Mouse (Mus musculus) cerebellum, postnatal 4 days (tissue): ENCODE measurements around the gene Gm10721.
"Not testable (repeated sequence)": the region's sequence is repeated elsewhere in the genome, so short reads cannot be mapped to it uniquely, and the experiment has no call there.

Experiments
- DNase-seq, 2 experiments: peaks; one replicate each; pipeline ENCODE4 v3.0.0; 2022; ENCODE audit warnings: low spot score in 2 of 2, mixed read lengths in 1 of 2

Gm10721 gene

DNA sequence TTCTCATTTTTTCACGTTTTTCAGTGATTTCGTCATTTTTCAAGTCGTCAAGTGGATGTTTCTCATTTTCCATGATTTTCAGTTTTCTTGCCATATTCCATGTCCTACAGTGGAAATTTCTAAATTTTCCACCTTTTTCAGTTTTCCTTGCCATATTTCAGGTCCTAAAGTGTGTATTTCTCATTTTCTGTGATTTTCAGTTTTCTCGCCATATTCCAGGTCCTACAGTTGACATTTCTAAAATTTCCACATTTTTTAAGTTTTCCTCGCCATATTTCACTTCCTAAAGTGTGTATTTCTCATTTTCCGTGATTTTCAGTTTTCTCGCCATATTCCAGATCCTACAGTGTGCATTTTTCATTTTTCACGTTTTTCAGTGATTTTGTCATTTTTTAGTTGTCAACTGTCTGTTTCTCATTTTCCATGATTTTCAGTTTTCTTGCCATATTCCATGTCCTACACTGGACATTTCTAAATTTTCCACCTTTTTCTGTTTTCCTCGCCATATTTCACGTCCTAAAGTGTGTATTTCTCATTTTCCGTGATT lies at the start of gene Gm10721:
Gene Gm10721 (plus strand): TSS at position 408 of the 547 bp plus-strand sequence.
- DNase-seq, result not testable (repeated sequence)

DNA sequence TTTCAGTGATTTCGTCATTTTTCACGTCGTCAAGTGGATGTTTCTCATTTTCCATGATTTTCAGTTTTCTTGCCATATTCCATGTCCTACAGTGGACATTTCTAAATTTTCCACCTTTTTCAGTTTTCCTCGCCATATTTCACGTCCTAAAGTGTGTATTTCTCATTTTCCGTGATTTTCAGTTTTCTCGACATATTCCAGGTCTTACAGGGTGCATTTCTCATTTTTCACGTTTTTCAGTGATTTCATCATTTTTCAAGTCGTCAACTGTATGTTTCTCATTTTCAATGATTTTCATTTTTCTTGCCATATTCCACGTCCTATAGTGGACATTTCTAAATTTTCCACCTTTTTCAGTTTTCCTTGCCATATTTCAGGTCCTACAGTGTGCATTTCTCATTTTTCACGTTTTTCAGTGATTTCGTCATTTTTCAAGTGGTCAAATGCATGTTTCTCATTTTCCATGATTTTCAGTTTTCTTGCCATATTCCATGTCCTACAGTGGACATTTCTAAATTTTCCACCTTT lies 12.4 kb upstream of the Gm10721 start, which contains the start of gene Gm10722:
Gene Gm10722 (plus strand): TSS at position 478 of the 528 bp plus-strand sequence.
- peak; percentile 19 to 20 for DNase-seq

DNA sequence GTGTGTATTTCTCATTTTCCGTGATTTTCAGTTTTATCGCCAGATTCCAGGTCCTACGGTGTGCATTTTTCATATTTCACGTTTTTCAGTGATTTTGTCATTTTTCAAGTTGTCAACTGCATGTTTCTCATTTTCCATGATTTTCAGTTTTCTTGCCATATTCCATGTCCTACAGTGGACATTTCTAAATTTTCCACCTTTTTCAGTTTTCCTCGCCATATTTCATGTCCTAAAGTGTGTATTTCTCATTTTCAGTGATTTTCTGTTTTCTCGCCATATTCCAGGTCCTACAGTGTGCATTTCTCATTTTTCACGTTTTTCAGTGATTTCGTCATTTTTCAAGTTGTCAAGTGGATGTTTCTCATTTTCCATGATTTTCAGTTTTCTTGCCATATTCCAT lies 11.9 kb upstream of the Gm10721 start:
- peak in 1 of 2 experiments; percentile 15 for DNase-seq

DNA sequence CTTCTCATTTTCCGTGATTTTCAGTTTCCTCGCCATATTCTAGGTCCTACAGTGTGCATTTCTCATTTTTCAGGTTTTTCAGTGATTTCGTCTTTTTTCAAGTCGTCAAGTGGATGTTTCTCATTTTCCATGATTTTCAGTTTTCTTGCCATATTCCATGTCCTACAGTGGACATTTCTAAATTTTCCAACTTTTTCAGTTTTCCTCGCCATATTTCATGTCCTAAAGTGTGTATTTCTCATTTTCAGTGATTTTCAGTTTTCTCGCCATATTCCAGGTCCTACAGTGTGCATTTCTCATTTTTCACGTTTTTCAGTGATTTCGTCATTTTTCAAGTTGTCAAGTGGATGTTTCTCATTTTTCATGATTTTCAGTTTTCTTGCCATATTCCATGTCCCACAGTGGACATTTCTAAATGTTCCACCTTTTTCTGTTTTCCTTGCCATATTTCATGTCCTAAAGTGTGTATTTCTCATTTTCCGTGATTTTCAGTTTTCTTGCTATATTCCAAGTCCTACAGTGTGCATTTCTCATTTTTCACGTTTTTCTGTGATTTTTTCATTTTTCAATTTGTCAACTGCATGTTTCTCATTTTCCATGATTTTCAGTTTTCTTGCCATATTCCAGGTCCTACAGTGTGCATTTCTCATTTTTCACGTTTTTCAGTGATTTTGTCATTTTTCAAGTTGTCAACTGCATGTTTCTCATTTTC lies 10.8 kb upstream of the Gm10721 start:
- DNase-seq, result peak; percentile 100

DNA sequence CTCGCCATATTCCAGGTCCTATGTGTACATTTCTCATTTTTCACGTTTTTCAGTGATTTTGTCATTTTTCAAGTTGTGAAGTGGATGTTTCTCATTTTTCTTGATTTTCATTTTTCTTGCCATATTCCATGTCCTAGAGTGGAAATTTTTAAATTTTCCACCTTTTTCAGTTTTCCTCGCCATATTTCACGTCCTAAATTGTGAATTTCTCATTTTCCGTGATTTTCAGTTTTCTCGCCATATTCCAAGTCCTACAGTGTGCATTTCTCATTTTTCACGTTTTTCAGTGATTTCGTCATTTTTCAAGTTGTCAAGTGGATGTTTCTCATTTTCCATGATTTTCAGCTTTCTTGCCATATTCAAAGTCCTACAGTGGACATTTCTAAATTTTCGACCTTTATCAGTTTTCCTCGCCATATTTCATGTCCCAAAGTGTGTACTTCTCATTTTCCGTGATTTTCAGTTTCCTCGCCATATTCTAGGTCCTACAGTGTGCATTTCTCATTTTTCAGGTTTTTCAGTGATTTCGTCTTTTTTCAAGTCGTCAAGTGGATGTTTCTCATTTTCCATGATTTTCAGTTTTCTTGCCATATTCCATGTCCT lies 10.0 kb upstream of the Gm10721 start, which contains the start of gene Gm11168:
Gene Gm11168 (plus strand): TSS at position 553 of the 603 bp plus-strand sequence.
- DNase-seq, result peak; percentile 46 to 56

DNA sequence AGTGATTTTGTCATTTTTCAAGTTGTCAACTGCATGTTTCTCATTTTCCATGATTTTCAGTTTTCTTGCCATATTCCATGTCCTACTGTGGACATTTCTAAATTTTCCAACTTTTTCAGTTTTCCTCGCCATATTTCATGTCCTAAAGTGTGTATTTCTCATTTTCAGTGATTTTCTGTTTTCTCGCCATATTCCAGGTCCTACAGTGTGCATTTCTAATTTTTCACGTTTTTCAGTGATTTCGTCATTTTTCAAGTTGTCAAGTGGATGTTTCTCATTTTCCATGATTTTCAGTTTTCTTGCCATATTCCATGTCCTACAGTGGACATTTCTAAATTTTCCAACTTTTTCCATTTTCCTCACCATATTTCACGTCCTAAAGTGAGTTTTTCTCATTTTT lies 6.8 kb upstream of the Gm10721 start:
- not testable (repeated sequence) for DNase-seq

DNA sequence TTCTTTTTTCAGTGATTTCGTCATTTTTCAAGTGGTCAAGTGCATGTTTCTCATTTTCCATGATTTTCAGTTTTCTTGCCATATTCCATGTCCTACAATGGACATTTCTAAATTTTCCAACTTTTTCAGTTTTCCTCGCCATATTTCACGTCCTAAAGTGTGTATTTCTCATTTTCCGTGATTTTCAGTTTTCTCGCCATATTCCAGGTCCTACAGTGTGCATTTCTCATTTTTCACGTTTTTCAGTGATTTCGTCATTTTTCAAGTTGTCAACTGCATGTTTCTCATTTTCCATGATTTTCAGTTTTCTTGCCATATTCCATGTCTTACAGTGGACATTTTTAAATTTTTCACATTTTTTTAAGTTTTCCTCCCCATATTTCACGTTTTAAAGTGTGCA lies 6.3 kb upstream of the Gm10721 start:
- DNase-seq, result not testable (repeated sequence)

DNA sequence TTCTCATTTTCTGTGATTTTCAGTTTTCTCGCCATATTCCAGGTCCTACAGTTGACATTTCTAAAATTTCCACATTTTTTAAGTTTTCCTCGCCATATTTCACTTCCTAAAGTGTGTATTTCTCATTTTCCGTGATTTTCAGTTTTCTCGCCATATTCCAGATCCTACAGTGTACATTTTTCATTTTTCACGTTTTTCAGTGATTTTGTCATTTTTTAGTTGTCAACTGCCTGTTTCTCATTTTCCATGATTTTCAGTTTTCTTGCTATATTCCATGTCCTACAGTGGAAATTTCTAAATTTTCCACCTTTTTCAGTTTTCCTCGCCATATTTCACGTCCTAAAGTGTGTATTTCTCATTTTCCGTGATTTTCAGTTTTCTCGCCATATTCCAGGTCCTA lies 5.7 kb upstream of the Gm10721 start:
- DNase-seq, result not testable (repeated sequence)

DNA sequence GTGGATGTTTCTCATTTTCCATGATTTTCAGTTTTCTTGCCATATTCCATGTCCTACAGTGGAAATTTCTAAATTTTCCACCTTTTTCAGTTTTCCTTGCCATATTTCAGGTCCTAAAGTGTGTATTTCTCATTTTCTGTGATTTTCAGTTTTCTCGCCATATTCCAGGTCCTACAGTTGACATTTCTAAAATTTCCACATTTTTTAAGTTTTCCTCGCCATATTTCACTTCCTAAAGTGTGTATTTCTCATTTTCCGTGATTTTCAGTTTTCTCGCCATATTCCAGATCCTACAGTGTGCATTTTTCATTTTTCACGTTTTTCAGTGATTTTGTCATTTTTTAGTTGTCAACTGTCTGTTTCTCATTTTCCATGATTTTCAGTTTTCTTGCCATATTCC lies 3.6 kb upstream of the Gm10721 start:
- not testable (repeated sequence) for DNase-seq

DNA sequence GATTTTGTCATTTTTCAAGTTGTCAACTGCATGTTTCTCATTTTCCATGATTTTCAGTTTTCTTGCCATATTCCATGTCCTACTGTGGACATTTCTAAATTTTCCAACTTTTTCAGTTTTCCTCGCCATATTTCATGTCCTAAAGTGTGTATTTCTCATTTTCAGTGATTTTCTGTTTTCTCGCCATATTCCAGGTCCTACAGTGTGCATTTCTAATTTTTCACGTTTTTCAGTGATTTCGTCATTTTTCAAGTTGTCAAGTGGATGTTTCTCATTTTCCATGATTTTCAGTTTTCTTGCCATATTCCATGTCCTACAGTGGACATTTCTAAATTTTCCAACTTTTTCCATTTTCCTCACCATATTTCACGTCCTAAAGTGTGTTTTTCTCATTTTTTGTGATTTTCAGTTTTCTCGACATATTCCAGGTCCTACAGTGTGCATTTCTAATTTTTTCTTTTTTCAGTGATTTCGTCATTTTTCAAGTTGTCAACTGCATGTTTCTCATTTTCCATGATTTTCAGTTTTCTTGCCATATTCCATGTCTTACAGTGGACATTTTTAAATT lies 802 bp upstream of the Gm10721 start:
- DNase-seq, result not testable (repeated sequence)

DNA sequence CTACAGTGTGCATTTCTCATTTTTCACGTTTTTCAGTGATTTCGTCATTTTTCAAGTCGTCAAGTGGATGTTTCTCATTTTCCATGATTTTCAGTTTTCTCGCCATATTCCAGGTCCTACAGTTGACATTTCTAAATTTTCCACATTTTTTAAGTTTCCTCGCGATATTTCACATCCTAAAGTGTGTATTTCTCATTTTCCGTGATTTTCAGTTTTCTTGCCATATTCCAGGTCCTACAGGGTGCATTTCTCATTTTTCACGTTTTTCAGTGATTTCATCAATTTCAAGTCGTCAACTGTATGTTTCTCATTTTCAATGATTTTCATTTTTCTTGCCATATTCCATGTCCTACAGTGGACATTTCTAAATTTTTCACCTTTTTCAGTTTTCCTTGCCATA lies 2.4 kb downstream of the Gm10721 start, which contains the start of gene Gm10720:
Gene Gm10720 (plus strand): TSS at position 301 of the 400 bp plus-strand sequence.
- not testable (repeated sequence) for DNase-seq

DNA sequence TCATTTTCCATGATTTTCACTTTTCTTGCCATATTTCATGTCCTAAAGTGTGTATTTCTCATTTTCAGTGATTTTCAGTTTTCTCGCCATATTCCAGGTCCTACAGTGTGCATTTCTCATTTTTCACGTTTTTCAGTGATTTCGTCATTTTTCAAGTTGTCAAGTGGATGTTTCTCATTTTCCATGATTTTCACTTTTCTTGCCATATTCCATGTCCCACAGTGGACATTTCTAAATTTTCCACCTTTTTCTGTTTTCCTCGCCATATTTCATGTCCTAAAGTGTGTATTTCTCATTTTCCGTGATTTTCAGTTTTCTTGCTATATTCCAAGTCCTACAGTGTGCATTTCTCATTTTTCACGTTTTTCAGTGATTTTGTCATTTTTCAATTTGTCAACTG lies 3.0 kb downstream of the Gm10721 start:
- peak; percentile 37 to 39 for DNase-seq

DNA sequence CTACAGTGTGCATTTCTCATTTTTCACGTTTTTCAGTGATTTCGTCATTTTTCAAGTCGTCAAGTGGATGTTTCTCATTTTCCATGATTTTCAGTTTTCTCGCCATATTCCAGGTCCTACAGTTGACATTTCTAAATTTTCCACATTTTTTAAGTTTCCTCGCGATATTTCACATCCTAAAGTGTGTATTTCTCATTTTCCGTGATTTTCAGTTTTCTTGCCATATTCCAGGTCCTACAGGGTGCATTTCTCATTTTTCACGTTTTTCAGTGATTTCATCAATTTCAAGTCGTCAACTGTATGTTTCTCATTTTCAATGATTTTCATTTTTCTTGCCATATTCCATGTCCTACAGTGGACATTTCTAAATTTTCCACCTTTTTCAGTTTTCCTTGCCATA lies 4.2 kb downstream of the Gm10721 start, which contains the start of gene Gm10719:
Gene Gm10719 (plus strand): TSS at position 301 of the 400 bp plus-strand sequence.
- not testable (repeated sequence) for DNase-seq

DNA sequence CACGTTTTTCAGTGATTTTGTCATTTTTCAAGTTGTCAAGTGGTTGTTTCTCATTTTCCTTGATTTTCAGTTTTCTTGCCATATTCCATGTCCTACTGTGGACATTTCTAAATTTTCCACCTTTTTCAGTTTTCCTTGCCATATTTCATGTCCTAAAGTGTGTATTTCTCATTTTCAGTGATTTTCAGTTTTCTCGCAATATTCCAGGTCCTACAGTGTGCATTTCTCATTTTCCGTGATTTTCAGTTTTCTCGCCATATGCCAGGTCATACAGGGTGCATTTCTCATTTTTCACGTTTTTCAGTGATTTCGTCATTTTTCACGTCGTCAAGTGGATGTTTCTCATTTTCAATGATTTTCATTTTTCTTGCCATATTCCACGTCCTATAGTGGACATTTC lies 6.0 kb downstream of the Gm10721 start:
- peak; percentile 100 for DNase-seq

DNA sequence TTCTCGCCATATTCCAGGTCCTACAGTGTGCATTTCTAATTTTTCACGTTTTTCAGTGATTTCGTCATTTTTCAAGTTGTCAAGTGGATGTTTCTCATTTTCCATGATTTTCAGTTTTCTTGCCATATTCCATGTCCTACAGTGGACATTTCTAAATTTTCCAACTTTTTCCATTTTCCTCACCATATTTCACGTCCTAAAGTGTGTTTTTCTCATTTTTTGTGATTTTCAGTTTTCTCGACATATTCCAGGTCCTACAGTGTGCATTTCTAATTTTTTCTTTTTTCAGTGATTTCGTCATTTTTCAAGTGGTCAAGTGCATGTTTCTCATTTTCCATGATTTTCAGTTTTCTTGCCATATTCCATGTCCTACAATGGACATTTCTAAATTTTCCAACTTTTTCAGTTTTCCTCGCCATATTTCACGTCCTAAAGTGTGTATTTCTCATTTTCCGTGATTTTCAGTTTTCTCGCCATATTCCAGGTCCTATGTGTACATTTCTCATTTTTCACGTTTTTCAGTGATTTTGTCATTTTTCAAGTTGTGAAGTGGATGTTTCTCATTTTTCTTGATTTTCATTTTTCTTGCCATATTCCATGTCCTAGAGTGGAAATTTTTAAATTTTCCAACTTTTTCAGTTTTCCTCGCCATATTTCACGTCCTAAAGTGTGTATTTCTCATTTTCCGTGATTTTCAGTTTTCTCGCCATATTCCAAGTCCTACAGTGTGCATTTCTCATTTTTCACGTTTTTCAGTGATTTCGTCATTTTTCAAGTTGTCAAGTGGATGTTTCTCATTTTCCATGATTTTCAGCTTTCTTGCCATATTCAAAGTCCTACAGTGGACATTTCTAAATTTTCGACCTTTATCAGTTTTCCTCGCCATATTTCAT lies 7.1 kb downstream of the Gm10721 start:
- DNase-seq, result peak; percentile 96 to 100

DNA sequence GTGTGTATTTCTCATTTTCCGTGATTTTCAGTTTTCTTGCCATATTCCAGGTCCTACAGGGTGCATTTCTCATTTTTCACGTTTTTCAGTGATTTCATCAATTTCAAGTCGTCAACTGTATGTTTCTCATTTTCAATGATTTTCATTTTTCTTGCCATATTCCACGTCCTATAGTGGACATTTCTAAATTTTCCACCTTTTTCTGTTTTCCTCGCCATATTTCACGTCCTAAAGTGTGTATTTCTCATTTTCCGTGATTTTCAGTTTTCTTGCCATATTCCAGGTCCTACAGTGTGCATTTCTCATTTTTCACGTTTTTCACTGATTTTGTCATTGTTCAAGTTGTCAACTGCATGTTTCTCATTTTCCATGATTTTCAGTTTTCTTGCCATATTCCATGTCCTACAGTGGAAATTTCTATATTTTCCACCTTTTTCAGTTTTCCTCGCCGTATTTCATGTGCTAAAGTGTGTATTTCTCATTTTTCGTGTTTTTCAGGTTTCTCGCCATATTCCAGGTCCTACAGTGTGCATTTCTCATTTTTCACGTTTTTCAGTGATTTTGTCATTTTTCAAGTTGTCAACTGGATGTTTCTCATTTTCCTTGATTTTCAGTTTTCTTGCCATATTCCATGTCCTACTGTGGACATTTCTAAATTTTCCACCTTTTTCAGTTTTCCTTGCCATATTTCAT lies 9.5 kb downstream of the Gm10721 start:
- DNase-seq, result not testable (repeated sequence)

DNA sequence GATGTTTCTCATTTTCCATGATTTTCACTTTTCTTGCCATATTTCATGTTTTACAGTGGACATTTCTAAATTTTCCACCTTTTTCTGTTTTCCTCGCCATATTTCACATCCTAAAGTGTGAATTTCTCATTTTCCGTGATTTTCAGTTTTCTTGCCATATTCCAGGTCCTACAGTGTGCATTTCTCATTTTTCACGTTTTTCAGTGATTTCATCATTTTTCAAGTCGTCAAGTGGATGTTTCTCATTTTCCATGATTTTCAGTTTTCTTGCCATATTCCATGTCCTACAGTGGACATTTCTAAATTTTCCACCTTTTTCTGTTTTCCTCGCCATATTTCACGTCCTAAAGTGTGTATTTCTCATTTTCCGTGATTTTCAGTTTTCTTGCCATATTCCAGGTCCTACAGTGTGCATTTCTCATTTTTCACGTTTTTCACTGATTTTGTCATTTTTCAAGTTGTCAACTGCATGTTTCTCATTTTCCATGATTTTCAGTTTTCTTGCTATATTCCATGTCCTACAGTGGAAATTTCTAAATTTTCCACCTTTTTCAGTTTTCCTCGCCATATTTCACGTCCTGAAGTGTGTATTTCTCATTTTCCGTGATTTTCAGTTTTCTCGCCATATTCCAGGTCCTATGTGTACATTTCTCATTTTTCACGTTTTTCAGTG lies 10.5 kb downstream of the Gm10721 start, which contains the start of gene Gm10718:
Gene Gm10718 (plus strand): TSS at position 236 of the 673 bp plus-strand sequence.
- DNase-seq, result peak; percentile 41 to 57

DNA sequence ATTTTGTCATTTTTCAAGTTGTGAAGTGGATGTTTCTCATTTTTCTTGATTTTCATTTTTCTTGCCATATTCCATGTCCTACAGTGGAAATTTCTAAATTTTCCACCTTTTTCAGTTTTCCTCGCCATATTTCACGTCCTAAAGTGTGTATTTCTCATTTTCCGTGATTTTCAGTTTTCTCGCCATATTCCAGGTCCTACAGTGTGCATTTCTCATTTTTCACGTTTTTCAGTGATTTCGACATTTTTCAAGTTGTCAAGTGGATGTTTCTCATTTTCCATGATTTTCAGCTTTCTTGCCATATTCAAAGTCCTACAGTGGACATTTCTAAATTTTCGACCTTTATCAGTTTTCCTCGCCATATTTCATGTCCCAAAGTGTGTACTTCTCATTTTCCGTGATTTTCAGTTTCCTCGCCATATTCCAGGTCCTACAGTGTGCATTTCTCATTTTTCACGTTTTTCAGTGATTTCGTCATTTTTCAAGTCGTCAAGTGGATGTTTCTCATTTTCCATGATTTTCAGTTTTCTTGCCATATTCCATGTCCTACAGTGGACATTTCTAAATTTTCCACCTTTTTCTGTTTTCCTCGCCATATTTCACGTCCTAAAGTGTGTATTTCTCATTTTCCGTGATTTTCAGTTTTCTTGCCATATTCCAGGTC lies 11.2 kb downstream of the Gm10721 start:
- DNase-seq, result not testable (repeated sequence)

DNA sequence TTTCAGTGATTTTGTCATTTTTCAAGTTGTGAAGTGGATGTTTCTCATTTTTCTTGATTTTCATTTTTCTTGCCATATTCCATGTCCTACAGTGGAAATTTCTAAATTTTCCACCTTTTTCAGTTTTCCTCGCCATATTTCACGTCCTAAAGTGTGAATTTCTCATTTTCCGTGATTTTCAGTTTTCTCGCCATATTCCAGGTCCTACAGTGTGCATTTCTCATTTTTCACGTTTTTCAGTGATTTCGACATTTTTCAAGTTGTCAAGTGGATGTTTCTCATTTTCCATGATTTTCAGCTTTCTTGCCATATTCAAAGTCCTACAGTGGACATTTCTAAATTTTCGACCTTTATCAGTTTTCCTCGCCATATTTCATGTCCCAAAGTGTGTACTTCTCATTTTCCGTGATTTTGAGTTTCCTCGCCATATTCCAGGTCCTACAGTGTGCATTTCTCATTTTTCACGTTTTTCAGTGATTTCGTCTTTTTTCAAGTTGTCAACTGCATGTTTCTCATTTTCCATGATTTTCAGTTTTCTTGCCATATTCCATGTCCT lies 12.1 kb downstream of the Gm10721 start, which contains the start of gene Gm10717:
Gene Gm10717 (plus strand): TSS at position 506 of the 556 bp plus-strand sequence.
- not testable (repeated sequence) for DNase-seq
